Mouse (Mus musculus): ENCODE results near the gene Flcn. TPM values are rescaled to one million over a fixed set of nuclear protein-coding genes. Genes with fewer than 3 reads are reported as not detected.

Flcn gene
- polyA plus RNA-seq, 1 experiment from 2014 or later = 32.6 TPM

DNA sequence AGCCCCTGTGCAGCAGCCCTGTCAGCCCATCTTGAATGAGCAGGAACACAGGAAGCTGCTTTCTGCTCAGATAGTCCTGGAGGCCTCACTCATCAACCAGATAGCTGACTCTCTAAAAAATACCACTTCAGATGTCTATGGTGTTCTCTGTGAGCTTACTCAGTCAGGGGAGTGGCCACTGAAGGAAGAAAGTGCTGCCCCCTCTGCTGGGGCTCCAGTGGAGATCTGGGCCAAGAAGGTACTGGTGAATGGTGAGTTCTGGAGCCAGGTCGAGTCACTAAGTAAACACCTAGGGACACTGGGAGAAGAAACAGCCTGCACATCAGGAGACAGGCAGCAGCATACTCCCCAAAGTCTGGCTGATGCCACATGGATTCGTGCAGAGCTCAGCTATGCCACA, 50.2 kb downstream of the Flcn start:
- H3K9ac ChIP-seq = 0 out of 2 replicates have a peak overlapping the region, but pooled peaks have one; percentile 25
- peak overlapping the region; percentile 80 for H3K27ac ChIP-seq
- ATAC-seq (replicated peaks; ENCODE audit: insufficient number of reproducible peaks, insufficient read depth, low FRiP score, low read depth) = no peak
- peak overlapping the region; percentile 17; the same call in 1 of the 2 replicates for H3K4me2 ChIP-seq
- H3K36me3 ChIP-seq = peaks cover 79% of the 10 kb centered on the region
- H3K27me3 ChIP-seq = no peaks in the 10 kb centered on the region
- H3K4me1 ChIP-seq (replicated peaks) = peaks cover 26% of the 10 kb centered on the region
- WGBS = 68% methylated on average over 2 of the region's 2 CpGs
- H3K9me3 ChIP-seq (replicated peaks) = no peaks in the 10 kb centered on the region
- H3K4me3 ChIP-seq = no peak overlapping the region

DNA sequence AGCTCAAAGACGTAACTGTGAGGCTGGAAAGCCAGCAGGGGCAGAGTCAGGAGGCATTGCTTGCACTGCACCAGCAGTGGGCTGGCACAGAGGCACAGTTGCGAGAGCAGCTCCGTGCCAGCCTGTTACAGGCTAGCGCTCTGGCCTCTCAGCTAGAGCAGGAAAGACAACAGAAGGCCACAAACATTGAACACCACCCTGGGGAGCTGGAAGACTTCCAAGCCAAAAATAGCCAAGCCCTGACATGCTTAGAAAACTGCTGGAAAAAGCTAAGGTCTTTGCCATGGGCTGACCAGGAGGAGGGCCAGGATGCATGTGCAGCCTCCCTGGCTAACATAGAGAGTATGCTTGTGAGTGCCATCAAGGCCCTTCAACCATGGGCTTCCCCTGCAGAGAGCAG, 50.6 kb downstream of the Flcn start:
- H3K27ac ChIP-seq = peak overlapping the region; percentile 80
- H3K4me3 ChIP-seq = no peak overlapping the region
- WGBS = 36% methylated on average over 4 of the region's 4 CpGs
- no peaks in the 10 kb centered on the region for H3K27me3 ChIP-seq
- 0 out of 2 replicates have a peak overlapping the region, but pooled peaks have one; percentile 25 for H3K9ac ChIP-seq
- peak overlapping the region; percentile 17; the same call in 1 of the 2 replicates for H3K4me2 ChIP-seq
- no peaks in the 10 kb centered on the region for H3K9me3 ChIP-seq (replicated peaks)
- ATAC-seq (replicated peaks; ENCODE audit: insufficient number of reproducible peaks, insufficient read depth, low FRiP score, low read depth) = peak; percentile 72
- peaks cover 26% of the 10 kb centered on the region for H3K4me1 ChIP-seq (replicated peaks)
- H3K36me3 ChIP-seq = peaks cover 79% of the 10 kb centered on the region

DNA sequence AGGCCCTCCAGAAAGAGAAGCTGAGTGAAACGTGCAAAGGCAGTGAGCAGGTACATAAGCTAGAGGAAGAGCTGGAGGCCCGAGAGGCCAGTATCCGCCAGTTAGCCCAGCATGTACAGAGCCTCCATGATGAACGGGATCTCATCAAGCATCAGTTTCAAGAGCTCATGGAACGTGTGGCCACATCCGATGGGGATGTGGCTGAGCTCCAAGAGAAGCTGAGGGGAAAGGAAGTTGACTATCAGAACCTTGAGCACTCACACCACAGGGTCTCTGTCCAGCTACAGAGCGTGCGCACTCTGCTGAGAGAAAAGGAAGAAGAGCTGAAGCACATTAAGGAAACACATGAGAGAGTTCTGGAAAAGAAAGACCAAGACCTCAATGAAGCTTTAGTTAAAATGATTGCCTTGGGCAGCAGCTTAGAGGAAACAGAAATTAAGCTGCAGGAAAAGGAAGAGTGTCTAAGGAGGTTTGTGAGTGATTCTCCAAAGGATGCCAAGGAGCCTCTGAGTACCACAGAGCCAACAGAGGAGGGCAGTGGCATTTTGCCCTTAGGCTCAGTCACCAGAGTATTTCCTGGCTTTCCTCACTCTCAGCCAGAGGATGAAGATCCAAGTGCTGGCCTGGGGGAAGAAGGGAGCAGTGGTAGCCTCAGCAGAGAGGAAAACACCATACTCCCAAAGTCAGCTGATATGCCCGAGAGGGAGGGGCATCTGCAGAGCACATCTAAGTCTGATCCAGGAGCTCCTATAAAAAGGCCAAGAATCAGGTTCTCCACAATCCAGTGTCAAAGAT, 51.4 kb downstream of the Flcn start:
- H3K36me3 ChIP-seq = peaks cover 80% of the 10 kb centered on the region
- no peaks in the 10 kb centered on the region for H3K9me3 ChIP-seq (replicated peaks)
- ATAC-seq (replicated peaks; ENCODE audit: insufficient number of reproducible peaks, insufficient read depth, low FRiP score, low read depth) = no peak
- peak overlapping the region; percentile 80 for H3K27ac ChIP-seq
- WGBS = 64% methylated on average over 9 of the region's 9 CpGs
- H3K27me3 ChIP-seq = no peaks in the 10 kb centered on the region
- 0 out of 2 replicates have a peak overlapping the region, but pooled peaks have one; percentile 9 for H3K9ac ChIP-seq
- H3K4me3 ChIP-seq = no peak overlapping the region
- peaks cover 26% of the 10 kb centered on the region for H3K4me1 ChIP-seq (replicated peaks)
- H3K4me2 ChIP-seq = 0 out of 2 replicates have a peak overlapping the region, but pooled peaks have one; percentile 17

DNA sequence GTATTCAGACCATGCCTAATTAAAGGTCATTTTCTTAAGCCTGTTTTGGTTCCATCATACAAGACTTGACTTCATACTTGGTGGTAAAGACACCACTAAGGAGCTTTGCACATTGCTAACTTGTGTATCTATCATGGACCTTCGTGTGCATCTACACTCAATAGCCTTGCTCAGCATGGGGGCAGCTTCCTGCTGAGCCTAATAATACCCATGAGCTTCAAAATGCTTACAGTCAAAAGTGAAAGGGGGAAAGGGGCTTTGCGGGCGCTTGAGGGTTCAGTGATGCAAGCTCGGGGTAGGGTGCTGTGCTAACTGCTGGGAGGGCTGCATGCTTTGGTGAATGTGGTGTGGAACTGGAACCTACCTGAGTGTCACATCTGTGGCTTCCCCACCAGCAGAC, 53.5 kb downstream of the Flcn start:
- no peak overlapping the region for H3K4me3 ChIP-seq

DNA sequence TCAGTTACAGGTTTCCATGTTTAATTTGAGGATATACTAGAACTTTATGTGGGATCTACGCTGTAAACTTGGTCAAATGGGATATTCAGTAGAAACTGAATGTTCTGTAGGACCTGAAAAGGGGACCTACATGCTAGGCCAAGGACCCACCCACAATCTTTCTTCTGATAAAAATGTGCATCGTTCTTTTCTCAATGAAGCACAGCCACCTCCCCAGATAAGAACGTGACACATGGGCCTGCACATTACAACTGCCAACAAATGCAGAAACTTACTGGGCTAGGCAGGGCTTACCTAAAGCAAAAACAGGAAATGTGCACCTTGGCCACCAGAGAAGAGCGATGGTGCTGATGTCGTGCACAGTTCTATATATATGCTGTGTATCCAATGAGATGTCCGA, 55.3 kb downstream of the Flcn start:
- WGBS = 85% methylated on average over 6 of the region's 6 CpGs
- H3K4me3 ChIP-seq = no peak overlapping the region
- no peak for ATAC-seq (replicated peaks; ENCODE audit: insufficient number of reproducible peaks, insufficient read depth, low FRiP score, low read depth)
- H3K9me3 ChIP-seq (replicated peaks) = no peaks in the 10 kb centered on the region
- no peak overlapping the region for H3K9ac ChIP-seq
- H3K36me3 ChIP-seq = peaks cover 89% of the 10 kb centered on the region
- H3K4me1 ChIP-seq (replicated peaks) = peaks cover 18% of the 10 kb centered on the region
- H3K27ac ChIP-seq = no peak overlapping the region
- no peak overlapping the region for H3K4me2 ChIP-seq
- no peaks in the 10 kb centered on the region for H3K27me3 ChIP-seq

More for the DNA sequence above, 53.5 kb downstream of the Flcn start:
- H3K36me3 ChIP-seq = peaks cover 88% of the 10 kb centered on the region
- no peak overlapping the region for H3K27ac ChIP-seq
- ATAC-seq (replicated peaks; ENCODE audit: insufficient number of reproducible peaks, insufficient read depth, low FRiP score, low read depth) = no peak
- 89% methylated on average over 4 of the region's 4 CpGs for WGBS
- no peaks in the 10 kb centered on the region for H3K9me3 ChIP-seq (replicated peaks)
- no peak overlapping the region for H3K9ac ChIP-seq
- no peak overlapping the region for H3K4me2 ChIP-seq
- peaks cover 26% of the 10 kb centered on the region for H3K4me1 ChIP-seq (replicated peaks)
- no peaks in the 10 kb centered on the region for H3K27me3 ChIP-seq

DNA sequence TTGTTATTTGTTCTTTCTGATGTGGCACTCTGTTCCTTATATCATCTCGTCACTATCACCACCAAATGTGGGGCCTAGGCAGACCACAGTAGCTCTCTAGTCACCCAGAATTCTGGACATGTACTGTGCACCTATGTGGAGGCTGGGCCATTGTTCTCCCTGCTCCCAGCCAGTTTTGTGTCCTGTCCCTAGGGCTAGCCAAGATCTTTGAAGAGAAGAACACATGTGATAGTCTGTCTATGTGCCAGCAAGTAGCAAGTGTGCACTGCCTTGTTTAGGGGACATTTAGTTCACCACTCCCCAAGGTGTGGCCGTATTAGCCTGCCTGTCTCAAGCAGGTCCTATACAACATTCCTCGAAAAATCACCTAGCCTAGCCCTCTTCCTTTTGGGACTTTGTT, 60.8 kb downstream of the Flcn start:
- 95% methylated on average over 3 of the region's 3 CpGs for WGBS
- ATAC-seq (replicated peaks; ENCODE audit: insufficient number of reproducible peaks, insufficient read depth, low FRiP score, low read depth) = no peak
- Histone ChIP-seq H3K27ac (no peak overlapping the region), H3K4me2 (no peak overlapping the region), H3K4me3 (no peak overlapping the region), H3K27me3 (no peaks in the 10 kb centered on the region), H3K36me3 (peaks cover 70% of the 10 kb centered on the region), H3K9me3 (replicated peaks) (no peaks in the 10 kb centered on the region), H3K4me1 (replicated peaks) (no peaks in the 10 kb centered on the region), H3K9ac (no peak overlapping the region)

DNA sequence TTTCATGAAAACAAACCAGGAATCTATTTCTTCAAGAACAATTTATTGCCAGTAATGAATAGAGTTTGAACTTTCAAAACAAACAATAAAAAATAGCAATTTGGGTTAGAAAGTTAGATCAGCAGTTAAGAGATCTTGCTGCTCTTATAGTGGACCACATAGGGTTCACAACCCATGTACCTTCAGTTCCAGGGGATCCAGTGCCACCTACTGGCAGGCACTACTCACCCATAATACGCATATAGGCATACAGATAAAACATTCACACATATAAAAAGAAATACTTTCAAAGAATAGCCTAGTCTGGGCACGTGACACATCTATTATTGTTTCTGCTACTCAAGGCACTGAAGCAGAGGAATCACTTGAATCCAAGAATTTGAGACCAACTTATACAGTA, 63.2 kb downstream of the Flcn start:
- H3K4me3 ChIP-seq = no peak overlapping the region
- no peak for ATAC-seq (replicated peaks; ENCODE audit: insufficient number of reproducible peaks, insufficient read depth, low FRiP score, low read depth)
- H3K9me3 ChIP-seq (replicated peaks) = no peaks in the 10 kb centered on the region
- no peak overlapping the region for H3K9ac ChIP-seq
- peaks cover 67% of the 10 kb centered on the region for H3K36me3 ChIP-seq
- WGBS = 87% methylated on average over 2 of the region's 2 CpGs
- no peaks in the 10 kb centered on the region for H3K27me3 ChIP-seq
- no peaks in the 10 kb centered on the region for H3K4me1 ChIP-seq (replicated peaks)
- no peak overlapping the region for H3K27ac ChIP-seq
- H3K4me2 ChIP-seq = no peak overlapping the region

- Histone ChIP-seq H3K27ac (no peak overlapping the region), H3K4me3 (no peak overlapping the region), H3K4me2 (no peak overlapping the region), H3K27me3 (no peaks in the 10 kb centered on the region), H3K9ac (no peak overlapping the region), H3K9me3 (replicated peaks) (no peaks in the 10 kb centered on the region), H3K36me3 (peaks cover 72% of the 10 kb centered on the region), H3K4me1 (replicated peaks) (no peaks in the 10 kb centered on the region)
- ATAC-seq (replicated peaks; ENCODE audit: insufficient number of reproducible peaks, insufficient read depth, low FRiP score, low read depth) = no peak
- 86% methylated on average over 5 of the region's 5 CpGs for WGBS
These were observed 64.0 kb downstream of the Flcn start for GRCm38 (mm10) chr11:59745851-59746250.

GRCm38 (mm10) chr11:59744374-59744773, 65.4 kb downstream of the Flcn start:
- Histone ChIP-seq H3K4me3 (no peak overlapping the region), H3K4me1 (replicated peaks) (no peaks in the 10 kb centered on the region), H3K9me3 (replicated peaks) (no peaks in the 10 kb centered on the region), H3K36me3 (peaks cover 73% of the 10 kb centered on the region), H3K9ac (no peak overlapping the region), H3K27me3 (no peaks in the 10 kb centered on the region), H3K4me2 (no peak overlapping the region), H3K27ac (no peak overlapping the region)
- no peak for ATAC-seq (replicated peaks; ENCODE audit: insufficient number of reproducible peaks, insufficient read depth, low FRiP score, low read depth)
- WGBS = 89% methylated on average over 4 of the region's 4 CpGs

GRCm38 (mm10) chr11:59743712-59744111, 66.1 kb downstream of the Flcn start:
- H3K36me3 ChIP-seq = peaks cover 71% of the 10 kb centered on the region
- no peaks in the 10 kb centered on the region for H3K4me1 ChIP-seq (replicated peaks)
- H3K27ac ChIP-seq = no peak overlapping the region
- H3K4me3 ChIP-seq = no peak overlapping the region
- no peak overlapping the region for H3K9ac ChIP-seq
- H3K9me3 ChIP-seq (replicated peaks) = no peaks in the 10 kb centered on the region
- whole genome bisulfite sequencing = 92% methylated on average over 1 of the region's 1 CpGs
- no peak for ATAC-seq (replicated peaks; ENCODE audit: insufficient number of reproducible peaks, insufficient read depth, low FRiP score, low read depth)
- no peaks in the 10 kb centered on the region for H3K27me3 ChIP-seq
- H3K4me2 ChIP-seq = no peak overlapping the region

- H3K4me3 ChIP-seq = no peak overlapping the region
- no peak overlapping the region for H3K9ac ChIP-seq
- ATAC-seq (replicated peaks; ENCODE audit: insufficient number of reproducible peaks, insufficient read depth, low FRiP score, low read depth) = no peak
- H3K4me1 ChIP-seq (replicated peaks) = no peaks in the 10 kb centered on the region
- H3K4me2 ChIP-seq = no peak overlapping the region
- peaks cover 71% of the 10 kb centered on the region for H3K36me3 ChIP-seq
- no peak overlapping the region for H3K27ac ChIP-seq
- H3K27me3 ChIP-seq = no peaks in the 10 kb centered on the region
- no peaks in the 10 kb centered on the region for H3K9me3 ChIP-seq (replicated peaks)
- WGBS = 89% methylated on average over 2 of the region's 2 CpGs
These were observed 66.5 kb downstream of the Flcn start for GRCm38 (mm10) chr11:59743307-59743706.

DNA sequence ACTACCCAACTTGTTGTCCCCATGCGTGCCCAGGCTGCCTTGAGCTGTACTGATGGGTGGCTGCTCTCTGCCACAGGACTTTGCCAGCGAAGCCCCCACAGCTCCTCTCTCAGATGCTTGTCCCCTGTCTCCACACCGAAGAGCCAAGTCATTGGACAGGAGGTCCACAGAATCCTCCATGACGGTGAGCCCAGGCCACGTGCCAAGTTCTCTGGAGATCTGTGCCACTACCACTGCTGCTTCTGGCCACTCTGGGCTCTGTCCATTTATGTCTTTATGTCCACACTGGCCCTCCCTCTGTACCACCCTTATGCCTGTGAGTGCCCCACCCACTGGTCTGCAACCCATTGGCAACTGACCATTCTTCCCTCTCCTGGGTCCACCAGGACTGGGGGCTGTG, 67.9 kb downstream of the Flcn start:
- no peak overlapping the region for H3K27ac ChIP-seq
- H3K4me1 ChIP-seq (replicated peaks) = no peaks in the 10 kb centered on the region
- H3K4me2 ChIP-seq = no peak overlapping the region
- no peaks in the 10 kb centered on the region for H3K9me3 ChIP-seq (replicated peaks)
- peaks cover 79% of the 10 kb centered on the region for H3K36me3 ChIP-seq
- WGBS = 99% methylated on average over 5 of the region's 5 CpGs
- no peak for ATAC-seq (replicated peaks; ENCODE audit: insufficient number of reproducible peaks, insufficient read depth, low FRiP score, low read depth)
- no peak overlapping the region for H3K9ac ChIP-seq
- no peak overlapping the region for H3K4me3 ChIP-seq
- no peaks in the 10 kb centered on the region for H3K27me3 ChIP-seq
